Mouse (Mus musculus): ENCODE results near the gene Wdr83.

DNA sequence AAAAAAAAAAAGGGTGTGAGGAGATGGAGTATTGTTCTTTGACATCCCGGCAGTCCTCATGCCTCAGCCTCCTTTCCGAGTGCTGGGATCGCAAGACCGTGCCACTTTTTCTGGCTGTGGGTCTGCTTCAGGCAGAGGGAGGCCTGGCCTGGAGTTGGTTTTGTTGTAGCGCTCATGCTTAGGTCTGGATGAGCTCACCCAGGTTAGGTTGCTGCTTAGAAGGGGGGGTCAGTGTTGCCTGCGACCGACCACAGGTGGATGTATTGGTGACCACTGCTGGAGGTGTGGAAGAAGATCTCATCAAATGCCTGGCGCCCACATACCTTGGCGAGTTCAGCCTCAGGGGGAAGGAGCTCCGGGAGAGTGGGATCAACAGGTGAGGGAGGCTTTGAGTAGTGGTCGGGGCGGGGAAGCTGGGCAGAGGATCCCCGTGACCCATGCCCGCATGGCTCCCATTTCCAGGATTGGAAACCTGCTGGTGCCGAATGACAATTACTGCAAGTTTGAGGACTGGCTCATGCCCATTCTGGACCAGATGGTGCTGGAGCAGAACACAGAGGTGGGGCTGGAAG, 8.0 kb downstream of the Wdr83 start:
- no peak for TF ChIP-seq CTCF (conservative IDR thresholded peaks at IDR 0.05; ENCODE audit: insufficient read depth, insufficient read length, low read depth, low read length)
- no peak for TF ChIP-seq POLR2A (IDR thresholded peaks at IDR 0.05; ENCODE audit: low read depth, low read length)

All from kidney, adult 2 months (tissue).